Mouse (Mus musculus) kidney, postnatal 14 days (tissue): ENCODE measurements around the gene Grwd1.

Experiments used
- DNase-seq: peaks from one replicate; pipeline ENCODE4 v3.0.0; 2022; ENCODE audit warnings: mixed read lengths

The Grwd1 gene

GRCm38 (mm10) chr7:45797661-45798510, 32.9 kb downstream of the Grwd1 start:
- no peak for DNase-seq

- no peak for DNase-seq
Measured at GRCm38 (mm10) chr7:45796950-45797349, 33.8 kb downstream of the Grwd1 start.

- no peak for DNase-seq
Measured at GRCm38 (mm10) chr7:45794971-45795370, 35.8 kb downstream of the Grwd1 start.

- DNase-seq: no peak
Measured at GRCm38 (mm10) chr7:45793969-45794585, 36.7 kb downstream of the Grwd1 start.

- DNase-seq: no peak
Measured at GRCm38 (mm10) chr7:45793240-45793639, 37.5 kb downstream of the Grwd1 start.

GRCm38 (mm10) chr7:45791756-45792490, 38.8 kb downstream of the Grwd1 start:
- DNase-seq: no peak

- DNase-seq: peak; percentile 71
Measured at GRCm38 (mm10) chr7:45790721-45791120, 40.0 kb downstream of the Grwd1 start.

GRCm38 (mm10) chr7:45787642-45788041, 43.1 kb downstream of the Grwd1 start:
- no peak for DNase-seq

GRCm38 (mm10) chr7:45786661-45787413, 43.9 kb downstream of the Grwd1 start:
- peak; percentile 43 for DNase-seq

GRCm38 (mm10) chr7:45786136-45786578, 44.6 kb downstream of the Grwd1 start:
- DNase-seq: peak; percentile 48

GRCm38 (mm10) chr7:45785388-45786135, 45.2 kb downstream of the Grwd1 start:
- DNase-seq: peak; percentile 44

GRCm38 (mm10) chr7:45784524-45785372, 46.0 kb downstream of the Grwd1 start, which contains the start of gene Sult2b1:
Sult2b1 (minus strand) TSS chr7:45784669.
- DNase-seq: peak; percentile 75

- peak; percentile 77 for DNase-seq
Measured at GRCm38 (mm10) chr7:45783511-45784091, 47.1 kb downstream of the Grwd1 start, which contains the start of gene Lmtk3. Lmtk3 (plus strand) TSS chr7:45783738.

GRCm38 (mm10) chr7:45782271-45782670, 48.5 kb downstream of the Grwd1 start:
- DNase-seq: no peak

GRCm38 (mm10) chr7:45779081-45779641, 51.6 kb downstream of the Grwd1 start:
- DNase-seq: no peak

GRCm38 (mm10) chr7:45775237-45775636, 55.5 kb downstream of the Grwd1 start:
- DNase-seq: no peak
